Mouse (Mus musculus) intestine, embryonic 14.5 days (tissue): ENCODE data around the gene 2210011C24Rik. TPM values are rescaled to one million over a fixed set of nuclear protein-coding genes. Genes with fewer than 3 reads are reported as not detected.
"Not testable (repeated sequence)": the region's sequence is repeated elsewhere in the genome, so short reads cannot be mapped to it uniquely, and the experiment has no call there.

Experiments
- ATAC-seq: fragments of 200-750 bp; cut with Nextera tagmentation; replicated peaks from 2 replicates; pipeline ENCODE4 v1.8.0; 2017; ENCODE audit warnings: low read depth, moderate number of reproducible peaks, moderate TSS enrichment, moderate library complexity; ENCODE audit not compliant: low FRiP score, low TSS enrichment
- DNase-seq: peaks from one replicate; pipeline ENCODE4 v3.0.0-alpha.2; 2018; ENCODE audit warnings: low spot score
- H3K27ac ChIP-seq: fragments of 300-500 bp; sonication (generic); 2 replicates; pipeline ENCODE4 v1.5.1; 2014; ENCODE audit warnings: low read depth, mild to moderate bottlenecking, control low read depth
- H3K27me3 ChIP-seq: fragments of 300-500 bp; sonication (generic); replicated peaks from 2 replicates; pipeline ENCODE4 v1.6.1; 2014; ENCODE audit warnings: low read length, control low read depth; ENCODE audit not compliant: control insufficient read depth, insufficient read depth
- H3K36me3 ChIP-seq: fragments of 300-500 bp; sonication (generic); 2 replicates; pipeline ENCODE4 v1.6.1; 2014; ENCODE audit warnings: low read length, control low read depth; ENCODE audit not compliant: control insufficient read depth, insufficient read depth
- H3K4me1 ChIP-seq: fragments of 300-500 bp; sonication (generic); replicated peaks from 2 replicates; pipeline ENCODE4 v1.6.1; 2014; ENCODE audit warnings: low read length, control low read depth, mixed read lengths; ENCODE audit not compliant: control insufficient read depth, insufficient read depth
- H3K4me2 ChIP-seq: fragments of 300-500 bp; sonication (generic); 2 replicates; pipeline ENCODE4 v1.6.1; 2014; ENCODE audit warnings: low read length
- H3K4me3 ChIP-seq: fragments of 300-500 bp; sonication (generic); 2 replicates; pipeline ENCODE4 v1.5.1; 2014; ENCODE audit warnings: low read depth, low read length, control low read depth, mixed read lengths
- H3K9ac ChIP-seq: fragments of 300-500 bp; sonication (generic); 2 replicates; pipeline ENCODE4 v1.6.1; 2014; ENCODE audit warnings: mild to moderate bottlenecking, low read length
- H3K9me3 ChIP-seq: fragments of 300-500 bp; sonication (generic); 2 replicates; pipeline ENCODE4 v1.6.1; 2016; ENCODE audit warnings: low read length, control low read depth; ENCODE audit not compliant: control insufficient read depth
- WGBS: fragments of 180-500 bp; shearing (Covaris S2); extraction: QIAGEN DNeasy Blood & Tissue Kit; methylation state at CpG from one replicate; pipeline ENCODE4 v1.1.7; 2014; 5-methylcytosine and 5-hydroxymethylcytosine counted together
- polyA plus RNA-seq: library from polyadenylated mRNA; unstranded; fragments of >200 nt; fragmentation: Nextera tagmentation; extraction: Ambion mirVana; gene quantifications from 2 replicates; pipeline ENCODE4 v1.2.1, GENCODE M21; 2014

2210011C24Rik gene
- polyA plus RNA-seq, 1 experiment from 2014 or later, result 1.6 TPM

DNA sequence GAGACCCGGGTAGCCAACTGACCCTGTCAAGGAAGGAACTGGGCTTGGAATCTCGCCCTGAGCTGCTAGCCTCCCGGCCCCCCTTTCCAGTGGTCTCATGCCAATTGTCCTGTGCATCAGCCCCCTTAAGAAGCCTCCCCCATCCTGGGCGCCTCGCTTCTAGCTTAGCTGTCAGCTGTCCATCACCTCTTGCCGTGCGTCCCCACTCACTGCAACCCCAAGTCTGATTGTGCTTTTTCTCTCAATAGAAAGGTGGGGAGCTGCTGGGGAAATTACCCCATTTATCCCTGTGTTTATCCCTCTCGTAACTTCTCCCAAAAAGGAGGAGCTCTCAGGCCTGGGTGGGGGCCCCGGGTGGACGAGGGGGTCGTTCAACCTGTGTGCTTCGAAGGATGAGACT, 16.0 kb downstream of the 2210011C24Rik start:
- no peaks in the 10 kb centered on the region for H3K9me3 ChIP-seq
- H3K4me3 ChIP-seq, result peak overlapping the region; percentile 76
- 0 out of 2 replicates have a peak, but pooled peaks have one; percentile 0 for ATAC-seq
- H3K4me1 ChIP-seq, result peaks cover 17% of the 10 kb centered on the region
- peak overlapping the region; percentile 79; the same call in 1 of the 2 replicates for H3K9ac ChIP-seq
- H3K27ac ChIP-seq, result no peak overlapping the region
- DNase-seq, result no peak
- peaks cover 55% of the 10 kb centered on the region for H3K36me3 ChIP-seq
- peak overlapping the region; percentile 81 for H3K4me2 ChIP-seq
- WGBS, result 19% methylated on average over 12 of the region's 12 CpGs
- no peaks in the 10 kb centered on the region for H3K27me3 ChIP-seq

DNA sequence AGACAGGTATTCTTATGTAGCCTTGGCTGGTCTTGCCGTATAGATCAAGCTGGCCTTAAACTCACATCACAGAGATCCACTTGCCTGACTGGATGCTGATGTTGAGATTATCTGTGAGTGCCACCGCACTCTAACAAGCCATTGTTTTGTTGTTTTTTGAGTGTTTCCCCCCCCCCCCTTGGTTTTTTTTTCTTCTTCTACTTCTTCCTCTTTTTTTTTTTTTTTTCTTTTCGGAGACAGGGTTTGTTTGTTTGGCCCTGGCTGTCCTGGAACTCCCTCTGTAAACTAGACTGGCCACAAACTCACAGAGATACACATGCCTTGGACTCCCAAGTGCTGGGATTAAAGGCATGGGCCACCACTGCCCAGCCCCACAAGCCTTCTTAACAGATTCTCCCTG, 17.9 kb downstream of the 2210011C24Rik start:
- Histone ChIP-seq H3K4me3 (no peak overlapping the region), H3K9me3 (no peaks in the 10 kb centered on the region), H3K4me2 (no peak overlapping the region), H3K9ac (no peak overlapping the region), H3K27ac (no peak overlapping the region), H3K36me3 (peaks cover 55% of the 10 kb centered on the region), H3K4me1 (peaks cover 9% of the 10 kb centered on the region), H3K27me3 (no peaks in the 10 kb centered on the region)
- DNase-seq, result no peak
- no peak for ATAC-seq
- 85% methylated on average over 3 of the region's 3 CpGs for WGBS

DNA sequence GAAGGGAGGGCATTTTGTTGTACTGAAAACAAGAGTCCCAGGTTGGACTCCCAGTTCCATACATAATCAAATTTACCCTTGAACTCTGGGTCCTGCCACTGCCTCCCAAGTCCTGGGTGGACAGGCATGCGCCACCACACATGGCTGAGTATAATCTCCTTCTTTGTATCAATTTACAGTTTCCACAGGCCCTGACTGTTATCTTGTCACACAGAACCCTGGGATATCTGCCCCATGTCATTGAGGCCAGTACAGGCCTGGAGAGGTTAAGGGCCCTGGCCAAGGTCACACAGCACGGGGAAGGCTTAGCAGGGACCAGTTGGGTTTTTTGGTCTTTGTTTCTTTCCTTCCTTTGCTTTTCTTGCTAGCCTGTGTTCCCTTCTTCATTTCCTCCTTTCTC, 19.5 kb downstream of the 2210011C24Rik start:
- WGBS, result 81% methylated on average over 2 of the region's 2 CpGs
- Histone ChIP-seq H3K9ac (no peak overlapping the region), H3K9me3 (no peaks in the 10 kb centered on the region), H3K4me3 (no peak overlapping the region), H3K4me1 (peaks cover 5% of the 10 kb centered on the region), H3K27me3 (no peaks in the 10 kb centered on the region), H3K4me2 (no peak overlapping the region), H3K36me3 (peaks cover 71% of the 10 kb centered on the region), H3K27ac (no peak overlapping the region)
- DNase-seq (no peak), ATAC-seq (no peak)

DNA sequence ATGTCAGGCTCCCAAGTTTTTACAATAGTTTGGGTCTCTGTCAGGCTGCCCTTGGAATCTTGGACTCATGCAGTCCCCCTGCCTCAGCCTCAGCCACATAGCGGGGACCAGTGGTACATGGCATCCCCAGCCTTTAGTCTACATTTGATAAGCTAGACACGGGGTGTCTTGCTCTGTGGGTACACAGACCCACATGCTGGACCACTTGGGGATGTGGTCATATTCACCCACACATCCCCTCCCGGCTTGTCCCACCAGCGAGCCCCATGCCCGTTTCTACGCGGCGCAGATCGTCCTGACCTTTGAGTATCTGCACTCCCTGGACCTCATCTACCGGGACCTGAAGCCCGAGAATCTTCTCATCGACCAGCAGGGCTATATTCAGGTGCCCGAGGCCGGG, 21.8 kb downstream of the 2210011C24Rik start:
- no peak for DNase-seq
- no peak for ATAC-seq
- 94% methylated on average over 14 of the region's 14 CpGs for WGBS
- Histone ChIP-seq H3K4me2 (no peak overlapping the region), H3K9ac (no peak overlapping the region), H3K36me3 (peaks cover 92% of the 10 kb centered on the region), H3K4me3 (no peak overlapping the region), H3K4me1 (no peaks in the 10 kb centered on the region), H3K27ac (no peak overlapping the region), H3K9me3 (no peaks in the 10 kb centered on the region), H3K27me3 (no peaks in the 10 kb centered on the region)

DNA sequence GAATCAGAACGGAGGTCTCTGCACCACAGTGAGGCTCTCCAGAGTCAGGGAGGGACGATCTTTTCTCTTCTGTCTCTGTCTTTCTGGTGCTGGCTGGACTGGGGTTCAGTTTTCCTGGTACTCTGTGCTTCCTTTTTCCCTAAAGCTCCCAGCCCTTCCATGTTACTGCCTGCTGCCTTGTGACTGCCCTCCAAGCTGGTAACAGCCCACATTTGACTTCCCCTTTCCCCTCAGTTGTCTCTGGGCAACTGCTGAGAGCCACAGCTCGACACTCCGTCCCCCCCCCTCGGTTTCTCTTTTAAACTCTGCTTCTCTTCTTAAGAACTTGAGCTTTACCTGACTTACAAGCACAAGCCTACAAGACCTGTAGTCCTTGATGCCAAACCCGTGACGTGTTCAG, 22.7 kb downstream of the 2210011C24Rik start:
- Histone ChIP-seq H3K27ac (no peak overlapping the region), H3K27me3 (no peaks in the 10 kb centered on the region), H3K9ac (no peak overlapping the region), H3K4me3 (no peak overlapping the region), H3K9me3 (no peaks in the 10 kb centered on the region), H3K4me2 (no peak overlapping the region), H3K4me1 (no peaks in the 10 kb centered on the region), H3K36me3 (peaks cover 92% of the 10 kb centered on the region)
- DNase-seq (no peak), ATAC-seq (no peak)
- 86% methylated on average over 7 of the region's 7 CpGs for WGBS

DNA sequence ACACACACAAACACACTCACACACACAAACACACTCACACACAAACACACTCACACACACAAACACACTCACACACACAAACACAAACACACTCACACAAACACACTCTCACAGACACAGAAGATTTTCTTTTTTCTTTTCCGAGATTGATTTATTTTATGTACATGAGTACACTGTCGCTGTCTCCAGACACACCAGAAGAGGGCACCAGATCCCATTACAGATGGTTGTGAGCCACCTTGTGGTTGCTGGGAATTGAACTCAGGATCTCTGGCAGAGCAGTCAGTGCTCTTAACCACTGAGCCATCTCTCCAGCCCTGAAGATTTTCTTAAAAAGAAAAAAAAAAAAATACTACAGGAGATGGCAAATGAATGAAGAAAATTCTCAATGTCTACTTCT, 28.7 kb downstream of the 2210011C24Rik start:
- H3K27ac ChIP-seq, H3K9ac ChIP-seq, H3K27me3 ChIP-seq, DNase-seq, H3K4me1 ChIP-seq, H3K4me2 ChIP-seq, ATAC-seq, H3K9me3 ChIP-seq, H3K4me3 ChIP-seq: not testable (repeated sequence)
- H3K36me3 ChIP-seq, result peaks cover 91% of the 10 kb centered on the region
- WGBS, result 96% methylated on average over 2 of the region's 2 CpGs

DNA sequence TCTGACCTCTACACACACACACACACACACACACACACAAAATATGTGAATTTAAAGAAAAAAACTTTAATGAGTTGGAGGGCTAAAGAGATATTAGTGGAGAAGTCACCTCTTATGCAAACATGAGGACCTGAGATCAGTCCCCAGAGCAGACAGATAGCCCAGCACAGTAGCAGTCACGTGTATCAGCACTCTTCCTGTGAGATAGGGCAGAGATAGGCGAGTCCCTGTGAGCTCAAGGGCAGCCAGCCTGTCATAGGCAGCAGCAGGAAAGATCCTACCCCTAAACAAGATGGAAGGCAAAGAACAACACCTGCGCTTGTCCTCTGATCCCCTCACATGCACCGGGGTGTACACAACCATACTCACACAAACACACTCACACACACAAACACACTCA, 29.5 kb downstream of the 2210011C24Rik start:
- H3K27me3 ChIP-seq, result no peaks in the 10 kb centered on the region
- ATAC-seq (no peak), DNase-seq (no peak)
- H3K36me3 ChIP-seq, result peaks cover 87% of the 10 kb centered on the region
- no peaks in the 10 kb centered on the region for H3K9me3 ChIP-seq
- peaks cover 5% of the 10 kb centered on the region for H3K4me1 ChIP-seq
- H3K4me2 ChIP-seq, result no peak overlapping the region
- H3K27ac ChIP-seq, result no peak overlapping the region
- WGBS, result 80% methylated on average over 4 of the region's 4 CpGs
- H3K9ac ChIP-seq, result no peak overlapping the region
- H3K4me3 ChIP-seq, result no peak overlapping the region

DNA sequence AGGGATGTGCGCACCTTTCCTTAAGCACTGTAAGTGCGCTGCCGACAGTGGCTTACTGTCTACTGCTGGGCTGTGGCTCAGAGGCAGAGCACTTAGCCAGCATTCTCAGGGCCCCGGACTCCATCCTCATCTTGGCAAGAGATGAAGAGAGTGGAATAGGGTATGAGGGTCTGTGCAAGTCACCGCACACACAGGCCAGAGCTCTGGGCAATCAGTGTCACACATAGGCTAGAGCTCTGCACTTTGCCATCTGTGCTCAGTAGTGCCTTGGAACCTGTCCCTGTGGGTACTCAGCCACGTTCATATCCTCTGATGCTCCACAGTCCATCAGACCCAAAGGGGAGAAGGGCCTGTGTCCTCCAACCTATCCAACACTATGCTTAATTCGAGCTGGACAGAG, 30.4 kb downstream of the 2210011C24Rik start:
- ATAC-seq (no peak), DNase-seq (no peak)
- H3K9me3 ChIP-seq, result no peaks in the 10 kb centered on the region
- WGBS, result 95% methylated on average over 7 of the region's 7 CpGs
- H3K36me3 ChIP-seq, result peaks cover 78% of the 10 kb centered on the region
- H3K27me3 ChIP-seq, result no peaks in the 10 kb centered on the region
- H3K4me1 ChIP-seq, result peaks cover 13% of the 10 kb centered on the region
- no peak overlapping the region for H3K27ac ChIP-seq
- no peak overlapping the region for H3K9ac ChIP-seq
- no peak overlapping the region for H3K4me3 ChIP-seq
- no peak overlapping the region for H3K4me2 ChIP-seq

DNA sequence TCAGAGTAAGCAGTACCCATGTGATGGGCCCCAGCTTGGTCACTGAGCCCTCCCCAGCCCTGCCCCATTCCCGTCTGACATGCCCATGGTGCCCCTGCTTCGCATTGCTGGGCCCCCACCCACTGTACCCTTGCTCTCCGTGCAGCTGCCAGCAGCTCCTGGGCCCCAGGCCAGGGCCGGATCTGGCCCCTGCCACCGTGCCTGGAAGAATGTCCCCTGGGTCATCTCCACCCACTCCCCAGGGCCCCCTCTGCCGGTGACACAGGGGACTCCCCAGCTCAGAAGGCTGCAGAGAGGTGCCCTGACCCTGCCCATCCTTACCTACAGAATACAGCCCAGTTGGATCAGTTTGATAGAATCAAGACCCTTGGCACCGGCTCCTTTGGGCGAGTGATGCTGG, 31.1 kb downstream of the 2210011C24Rik start:
- Histone ChIP-seq H3K9me3 (no peaks in the 10 kb centered on the region), H3K27ac (no peak overlapping the region), H3K4me2 (no peak overlapping the region), H3K36me3 (peaks cover 72% of the 10 kb centered on the region), H3K9ac (no peak overlapping the region), H3K27me3 (no peaks in the 10 kb centered on the region), H3K4me3 (no peak overlapping the region), H3K4me1 (peaks cover 13% of the 10 kb centered on the region)
- DNase-seq (no peak), ATAC-seq (no peak)
- 85% methylated on average over 8 of the region's 8 CpGs for WGBS
